ENCODE assay signal across 9 mouse cellular contexts in the genomic region with DNA sequence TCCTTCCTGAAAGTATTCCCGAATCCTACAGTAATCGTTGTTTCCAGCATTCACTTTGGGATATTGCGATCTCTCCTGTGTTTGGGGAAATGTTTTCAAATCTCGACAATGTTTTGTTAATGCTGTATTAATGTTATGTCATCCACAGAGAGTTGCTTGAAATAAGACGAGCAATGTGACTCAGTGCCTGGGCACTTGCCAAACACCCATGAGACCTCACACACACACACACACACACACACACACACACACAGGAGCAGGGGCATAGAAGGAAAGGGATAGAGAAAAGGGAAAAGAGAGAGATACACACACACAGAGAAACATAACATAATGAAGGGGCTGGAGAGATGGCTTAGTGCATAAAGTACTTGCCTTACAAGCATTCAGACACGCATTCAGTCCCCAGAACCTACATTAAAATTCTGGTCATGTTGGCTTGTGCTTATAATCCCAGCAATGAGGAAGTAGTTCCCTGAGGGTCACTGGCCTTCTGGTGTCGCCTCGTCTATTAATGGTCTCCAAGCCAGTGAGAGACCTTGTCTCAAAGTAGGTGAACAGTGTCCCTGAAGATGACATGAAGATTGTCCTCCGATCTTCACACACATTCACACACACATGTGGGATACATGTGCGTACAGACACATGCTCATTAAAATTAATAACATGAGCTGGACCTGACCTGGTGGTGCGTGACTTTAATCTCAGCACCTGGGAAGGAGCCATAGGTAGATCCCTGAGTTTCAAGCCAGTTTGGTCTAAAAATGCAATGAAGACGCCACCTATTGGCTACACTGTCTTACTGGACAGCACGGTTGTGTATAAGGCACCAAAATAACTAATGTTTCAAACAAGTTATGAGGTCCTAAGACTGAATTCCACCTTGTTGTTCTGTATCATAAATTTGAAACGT. TPM values are rescaled to one million over a fixed set of nuclear protein-coding genes. Genes with fewer than 3 reads are reported as not detected.
DNase-seq lines count a peak whose midpoint lies in the region; ATAC-seq lines count a peak whose summit lies in the region.
"Had no signal": no experiment of that assay in that cellular context is flagged by ENCODE, and none has a peak within 500 bp of the region (broad histone marks: within the 10 kb centered on the region; RNA-seq: fewer than 3 reads in every experiment).

No protein-coding gene starts in this region.

- no peaks in the 10 kb centered on the region for H3K4me1 ChIP-seq in stomach, embryonic 16.5 days (ENCODE audit: control insufficient read depth, insufficient read depth, low read length)
- no peaks in the 10 kb centered on the region for H3K4me1 ChIP-seq in heart, embryonic 11.5 days (ENCODE audit: control insufficient read depth, insufficient read depth, low read length)

- peak overlapping the region; percentile 38; the same call in 1 of the 2 replicates for H3K27ac ChIP-seq in stomach, embryonic 16.5 days (ENCODE audit: low read length)
- no peak overlapping the region for H3K27ac ChIP-seq in heart, embryonic 11.5 days (ENCODE audit: low read depth, low read length)

- H3K9ac ChIP-seq in stomach, embryonic 16.5 days (ENCODE audit: low read length) = no peak overlapping the region
- no peak overlapping the region for H3K9ac ChIP-seq in heart, embryonic 11.5 days (ENCODE audit: low read depth, low read length)

- WGBS in stomach, embryonic 16.5 days = 63% methylated on average over 14 of the region's 14 CpGs
- WGBS in heart, embryonic 11.5 days (ENCODE audit: insufficient replicate concordance) = 69% methylated on average over 14 of the region's 14 CpGs

- H3K4me2 ChIP-seq in stomach, embryonic 16.5 days (ENCODE audit: low read depth, low read length) = no peak overlapping the region
- no peak overlapping the region for H3K4me2 ChIP-seq in heart, embryonic 11.5 days

- peak; percentile 32 to 34 for DNase-seq in cerebellum, postnatal 14 days
- DNase-seq in cerebellum, adult 8-10 months = no peak
- peak; percentile 46 for DNase-seq in retina, embryonic 14.5 days (ENCODE audit: low spot score)
- no peak for DNase-seq in retina, postnatal 1 day
- DNase-seq in kidney, postnatal 10 days = peak; percentile 53
- DNase-seq in T-cell, adult 2 months (ENCODE audit: low spot score) = no peak

- H3K36me3 ChIP-seq in stomach, embryonic 16.5 days (ENCODE audit: control insufficient read depth, insufficient read depth, low read length) = no peaks in the 10 kb centered on the region
- no peaks in the 10 kb centered on the region for H3K36me3 ChIP-seq in heart, embryonic 11.5 days (ENCODE audit: control insufficient read depth, insufficient read depth, low read length)

- peak; percentile 44; the same call in 1 of the 2 replicates for ATAC-seq in stomach, embryonic 16.5 days (ENCODE audit: insufficient read depth, low FRiP score)
- no peak for ATAC-seq in heart, embryonic 11.5 days (replicated peaks; ENCODE audit: insufficient number of reproducible peaks, low FRiP score, low TSS enrichment)
- ATAC-seq: hindbrain, embryonic 16.5 days had no signal

- H3K27me3 ChIP-seq in stomach, embryonic 16.5 days (ENCODE audit: control insufficient read depth, insufficient read depth, low read length) = no peaks in the 10 kb centered on the region
- no peaks in the 10 kb centered on the region for H3K27me3 ChIP-seq in heart, embryonic 11.5 days (ENCODE audit: control insufficient read depth, insufficient read depth, low read length)

- H3K4me3 ChIP-seq in stomach, embryonic 16.5 days (replicated peaks; ENCODE audit: low read length) = no peak overlapping the region
- no peak overlapping the region for H3K4me3 ChIP-seq in heart, embryonic 11.5 days (ENCODE audit: low read depth, low read length)

- no peaks in the 10 kb centered on the region for H3K9me3 ChIP-seq in stomach, embryonic 16.5 days (replicated peaks; ENCODE audit: control insufficient read depth, low read length)
- H3K9me3 ChIP-seq in heart, embryonic 11.5 days (replicated peaks; ENCODE audit: control insufficient read depth, low read length) = no peaks in the 10 kb centered on the region

RNA-seq across cellular contexts. Expression of gene Tm4sf5, which starts 5.2 kb away (rescaled TPM):
- polyA plus RNA-seq in stomach, embryonic 16.5 days (2015; fragmentation: Nextera tagmentation; extraction: Ambion mirVana) = 58.3 and 60.0 TPM in 2 replicates
- polyA plus RNA-seq in heart, embryonic 11.5 days (2014; fragmentation: Nextera tagmentation; extraction: Ambion mirVana) = 8.2 and 10.3 TPM in 2 replicates

RNA-seq across cellular contexts. Expression of gene Vmo1, which starts 14.6 kb away (rescaled TPM):
- polyA plus RNA-seq in stomach, embryonic 16.5 days (2015; fragmentation: Nextera tagmentation; extraction: Ambion mirVana) = 0.36 and 0.92 TPM in 2 replicates
- 0.35 TPM in 1 of 2 replicates, not detected in the other for polyA plus RNA-seq in heart, embryonic 11.5 days (2014; fragmentation: Nextera tagmentation; extraction: Ambion mirVana)
- polyA plus RNA-seq: hindbrain, embryonic 16.5 days had no signal

RNA-seq across cellular contexts. Expression of gene Gltpd2, which starts 19.2 kb away (rescaled TPM):
- polyA plus RNA-seq in stomach, embryonic 16.5 days (2015; fragmentation: Nextera tagmentation; extraction: Ambion mirVana) = 1.9 and 2.0 TPM in 2 replicates
- polyA plus RNA-seq in heart, embryonic 11.5 days (2014; fragmentation: Nextera tagmentation; extraction: Ambion mirVana) = 0.84 TPM in 1 of 2 replicates, not detected in the other

RNA-seq across cellular contexts. Expression of gene Psmb6, which starts 25.3 kb away (rescaled TPM):
- 614 and 657 TPM in 2 replicates for polyA plus RNA-seq in stomach, embryonic 16.5 days (2015; fragmentation: Nextera tagmentation; extraction: Ambion mirVana)
- polyA plus RNA-seq in heart, embryonic 11.5 days (2014; fragmentation: Nextera tagmentation; extraction: Ambion mirVana) = 684 and 701 TPM in 2 replicates

RNA-seq across cellular contexts. Expression of gene Gm40193, which starts 32.9 kb away (rescaled TPM):
- polyA plus RNA-seq in stomach, embryonic 16.5 days (2015; fragmentation: Nextera tagmentation; extraction: Ambion mirVana) = not detected in 2 replicates
- polyA plus RNA-seq in heart, embryonic 11.5 days (2014; fragmentation: Nextera tagmentation; extraction: Ambion mirVana) = not detected in 2 replicates
- polyA plus RNA-seq: hindbrain, embryonic 16.5 days had no signal

Comparison
In these comparisons a context has a peak if more than half of its experiments do, and no peak if none do; other contexts are left out.
1. DNase-seq: peak in cerebellum, postnatal 14 days (2 of 2), retina, embryonic 14.5 days (single experiment) and kidney, postnatal 10 days (single experiment); none in cerebellum, adult 8-10 months (single experiment), retina, postnatal 1 day (single experiment) and T-cell, adult 2 months (single experiment).